Mouse (Mus musculus): ENCODE measurements around the gene Aprt.

DNA sequence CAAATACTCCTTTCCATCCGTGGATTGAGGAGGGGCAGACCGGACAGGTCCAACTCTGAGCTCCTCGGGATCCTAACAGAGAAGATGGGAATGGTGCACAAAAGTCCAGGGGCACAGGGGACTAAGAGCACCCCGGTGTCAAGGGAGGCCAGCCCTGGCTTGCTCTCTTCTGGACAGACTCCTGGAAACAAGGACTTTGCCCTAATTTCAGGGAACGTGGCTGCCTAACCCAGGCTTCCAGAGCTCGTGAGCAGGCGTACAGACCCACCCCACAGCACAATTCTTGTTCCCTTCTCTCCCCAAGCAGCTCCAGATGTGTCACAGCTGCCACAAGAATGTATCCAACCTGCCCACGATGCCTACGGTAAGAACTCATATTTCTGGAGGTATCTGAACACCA, 49.1 kb upstream of the Aprt start:
- TF ChIP-seq CTCF (IDR thresholded peaks at IDR 0.05; ENCODE audit: low read depth): no peak
- no peak for TF ChIP-seq EP300 (IDR thresholded peaks at IDR 0.05; ENCODE audit: low read depth)
